In the genomic region with DNA sequence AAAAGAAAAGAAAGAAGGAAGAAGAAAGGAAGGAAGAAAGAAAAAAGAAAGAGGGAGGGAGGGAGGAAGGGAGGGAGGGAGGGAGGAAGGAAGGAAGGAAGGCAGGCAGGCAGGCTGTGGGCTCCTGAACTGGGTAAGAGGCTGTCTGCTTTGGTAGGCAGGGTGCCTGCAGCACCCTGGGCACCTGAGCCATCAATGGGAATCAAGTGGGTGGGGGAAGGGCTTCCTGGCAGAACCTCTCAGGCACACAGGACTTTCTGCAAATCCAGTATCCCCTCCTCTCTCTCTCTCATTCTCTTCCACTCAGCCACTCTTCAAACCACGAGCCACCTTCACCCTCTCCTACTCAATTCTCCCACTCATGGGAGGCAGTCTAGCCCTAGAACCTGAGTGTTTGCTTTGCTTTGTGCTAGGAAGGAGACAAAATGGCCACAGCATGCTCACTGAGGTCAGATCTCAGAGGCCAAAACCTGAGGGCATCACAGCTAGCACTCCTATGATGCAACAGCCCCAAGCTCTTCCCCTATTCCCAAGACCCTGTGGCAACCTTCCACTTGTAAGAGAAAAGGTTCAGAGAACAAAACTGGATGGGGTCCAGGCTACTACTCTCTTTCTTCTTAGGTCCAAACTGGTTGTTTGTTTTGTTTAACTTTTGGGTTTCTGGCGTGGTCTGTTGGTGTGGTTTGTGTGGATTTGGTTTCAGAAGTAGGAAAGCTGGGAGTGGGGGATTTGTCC, we compare ENCODE assay signal across 14 mouse cellular contexts. TPM values are rescaled to one million over a fixed set of nuclear protein-coding genes. Genes with fewer than 3 reads are reported as not detected.
DNase-seq lines count a peak whose midpoint lies in the region; ATAC-seq and TF ChIP-seq lines count a peak whose summit lies in the region.
"Had no signal": no experiment of that assay in that cellular context is flagged by ENCODE, and none has a peak within 500 bp of the region (broad histone marks: within the 10 kb centered on the region; RNA-seq: fewer than 3 reads in every experiment).

No protein-coding gene starts in this region.

- H3K27ac ChIP-seq in embryonic facial prominence, embryonic 10.5 days (replicated peaks), result peak overlapping the region; percentile 40
- peak overlapping the region; percentile 84 for H3K27ac ChIP-seq in lung, postnatal 0 days (ENCODE audit: low read length)
- H3K27ac ChIP-seq: embryonic facial prominence, embryonic 15.5 days; intestine, embryonic 15.5 days had no signal

- TF ChIP-seq CTCF in lung, postnatal 0 days (IDR thresholded peaks at IDR 0.05), result no peak

- DNase-seq in CD4-positive, CD25-positive, alpha-beta regulatory T cell, adult 2 months (ENCODE audit: low read depth, low spot score), result peak; percentile 43
- no peak for DNase-seq in embryonic facial prominence, embryonic 10.5 days (ENCODE audit: low spot score)
- DNase-seq in lung, postnatal 0 days (ENCODE audit: low spot score), result peak; percentile 94
- DNase-seq in naive thymus-derived CD4-positive, alpha-beta T cell, adult 2 months (ENCODE audit: low read depth), result peak; percentile 34
- DNase-seq in gastrocnemius, postnatal 14 days, result no peak
- no peak for DNase-seq in ovary, postnatal 36 days (ENCODE audit: low spot score)
- DNase-seq in cerebellum, postnatal 14 days, result no peak
- DNase-seq: adrenal gland, adult 8-10 months; forebrain, postnatal 0 days; heart, postnatal 36 days had no signal

- peaks cover 16% of the 10 kb centered on the region for H3K4me1 ChIP-seq in embryonic facial prominence, embryonic 10.5 days
- H3K4me1 ChIP-seq in lung, postnatal 0 days (ENCODE audit: insufficient read depth, low read depth, low read length), result peaks cover 4% of the 10 kb centered on the region; the same call in 1 of the 2 replicates
- H3K4me1 ChIP-seq: embryonic facial prominence, embryonic 15.5 days had no signal

- intact Hi-C loops in gastrocnemius, postnatal 14 days (cut with DNase I; ENCODE audit: low total_unique reads), result no loop called here

- no peak for ATAC-seq in CD4-positive, CD25-positive, alpha-beta regulatory T cell, adult 4 months
- ATAC-seq in lung, postnatal 0 days, result peak; percentile 93
- ATAC-seq: forebrain, postnatal 0 days; intestine, embryonic 15.5 days; Patski had no signal

- WGBS in embryonic facial prominence, embryonic 10.5 days, result 76% methylated on average over 2 of the region's 2 CpGs
- 31% methylated on average over 2 of the region's 2 CpGs for WGBS in lung, postnatal 0 days

- no peaks in the 10 kb centered on the region for H3K9me3 ChIP-seq in embryonic facial prominence, embryonic 10.5 days
- H3K9me3 ChIP-seq in lung, postnatal 0 days (ENCODE audit: low read length), result no peaks in the 10 kb centered on the region
- H3K9me3 ChIP-seq: embryonic facial prominence, embryonic 15.5 days; intestine, embryonic 15.5 days had no signal

- no peak overlapping the region for H3K4me3 ChIP-seq in embryonic facial prominence, embryonic 10.5 days
- H3K4me3 ChIP-seq in lung, postnatal 0 days (ENCODE audit: low read depth, low read length), result no peak overlapping the region
- H3K4me3 ChIP-seq: embryonic facial prominence, embryonic 15.5 days; intestine, embryonic 15.5 days had no signal

- no peaks in the 10 kb centered on the region for H3K27me3 ChIP-seq in embryonic facial prominence, embryonic 10.5 days (replicated peaks; ENCODE audit: low read depth, poor library complexity, severe bottlenecking)
- H3K27me3 ChIP-seq in lung, postnatal 0 days (replicated peaks; ENCODE audit: insufficient read depth, low read length), result no peaks in the 10 kb centered on the region
- H3K27me3 ChIP-seq: embryonic facial prominence, embryonic 15.5 days; intestine, embryonic 15.5 days; Patski had no signal

- no peaks in the 10 kb centered on the region for H3K36me3 ChIP-seq in embryonic facial prominence, embryonic 10.5 days (replicated peaks)
- H3K36me3 ChIP-seq in lung, postnatal 0 days (ENCODE audit: insufficient read depth, low read length), result no peaks in the 10 kb centered on the region
- H3K36me3 ChIP-seq: embryonic facial prominence, embryonic 15.5 days; intestine, embryonic 15.5 days had no signal

- H3K4me2 ChIP-seq in lung, postnatal 0 days (replicated peaks; ENCODE audit: low read depth, low read length), result no peak overlapping the region
- H3K4me2 ChIP-seq: embryonic facial prominence, embryonic 15.5 days; intestine, embryonic 15.5 days had no signal

- TF ChIP-seq EP300 in lung, postnatal 0 days (IDR thresholded peaks at IDR 0.05), result peak; percentile 87

- no peak overlapping the region for H3K9ac ChIP-seq in lung, postnatal 0 days (replicated peaks; ENCODE audit: low read depth)
- H3K9ac ChIP-seq: embryonic facial prominence, embryonic 15.5 days; forebrain, postnatal 0 days; intestine, embryonic 15.5 days had no signal

RNA-seq across cellular contexts. Expression of a gene that starts 9.6 kb away (rescaled TPM):
- polyA plus RNA-seq in CD4-positive, CD25-positive, alpha-beta regulatory T cell, adult 4 months (2017; shearing (Covaris generic)), result 10 to 100 TPM; 24.2 to 24.5 TPM
- polyA plus RNA-seq in embryonic facial prominence, embryonic 10.5 days (2016; fragmentation: Nextera tagmentation; extraction: Ambion mirVana), result 15.5 and 17.3 TPM in 2 replicates
- 43.3 and 45.3 TPM in 2 replicates for polyA plus RNA-seq in lung, postnatal 0 days (2015; fragmentation: Nextera tagmentation; extraction: Ambion mirVana)
- total RNA-seq in gastrocnemius, postnatal 14 days (2021), result 10 to 100 TPM; 19.1 to 38.8 TPM

Comparison
In these comparisons a context has a peak if more than half of its experiments do, and no peak if none do; other contexts are left out.
1. DNase-seq: peak in CD4-positive, CD25-positive, alpha-beta regulatory T cell, adult 2 months (single experiment), lung, postnatal 0 days (single experiment) and naive thymus-derived CD4-positive, alpha-beta T cell, adult 2 months (single experiment); none in embryonic facial prominence, embryonic 10.5 days (single experiment), gastrocnemius, postnatal 14 days (single experiment), ovary, postnatal 36 days (single experiment) and cerebellum, postnatal 14 days (0 of 2).